Mouse (Mus musculus): ENCODE measurements around the gene Ift22. TPM values are rescaled to one million over a fixed set of nuclear protein-coding genes. Genes with fewer than 3 reads are reported as not detected.

Ift22 gene
- 10.8 and 13.4 TPM in 2 replicates for polyA plus RNA-seq (2012; rRNA removed)

DNA sequence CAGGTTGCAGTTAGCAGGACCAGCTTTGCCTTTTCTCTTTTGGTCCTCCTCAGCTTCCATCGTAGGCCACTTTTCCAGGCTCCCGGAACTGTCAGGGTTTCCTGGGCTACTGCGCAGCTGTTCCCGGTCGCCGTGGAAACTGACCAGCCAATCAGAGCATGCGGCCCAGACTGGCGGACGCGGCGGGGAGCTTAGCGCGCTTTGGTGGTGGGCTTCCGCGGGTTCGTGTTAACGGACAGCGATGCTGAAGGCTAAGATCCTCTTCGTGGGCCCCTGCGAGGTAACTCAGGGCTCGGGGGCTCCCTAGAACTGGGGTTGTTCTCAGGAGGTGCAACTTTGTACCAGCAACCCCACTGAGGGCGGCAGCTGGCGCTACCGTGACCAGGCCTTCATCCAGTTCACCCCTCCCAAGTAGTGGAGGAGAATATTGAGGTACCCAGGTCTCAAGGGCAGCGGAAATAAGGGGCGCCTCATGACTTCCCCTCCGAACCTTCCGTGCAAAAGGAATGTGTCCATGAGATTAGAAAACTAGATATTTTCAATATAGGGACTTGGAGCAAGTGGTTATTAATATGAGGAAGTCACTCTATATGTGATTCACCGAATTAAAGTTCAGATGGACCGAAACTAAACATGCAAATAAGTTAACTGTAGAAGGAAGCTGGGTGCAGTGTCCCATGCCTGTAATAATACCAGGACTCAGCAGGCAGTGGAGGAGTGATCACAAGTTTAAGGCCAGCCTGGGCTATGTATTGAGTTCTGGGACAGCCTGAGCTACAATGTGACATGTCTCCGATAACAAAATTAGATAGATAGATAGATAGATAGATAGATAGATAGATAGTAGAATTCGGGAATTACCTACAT, at the start of gene Ift22:
Gene Ift22, plus strand, starts transcription at position 160 of the 867 bp plus-strand sequence.
- H3K4me1 ChIP-seq (ENCODE audit: control insufficient read depth, insufficient read depth, low read length) = no peaks in the 10 kb centered on the region; the same call in 1 of the 2 replicates
- DNase-seq = peak; percentile 93

DNA sequence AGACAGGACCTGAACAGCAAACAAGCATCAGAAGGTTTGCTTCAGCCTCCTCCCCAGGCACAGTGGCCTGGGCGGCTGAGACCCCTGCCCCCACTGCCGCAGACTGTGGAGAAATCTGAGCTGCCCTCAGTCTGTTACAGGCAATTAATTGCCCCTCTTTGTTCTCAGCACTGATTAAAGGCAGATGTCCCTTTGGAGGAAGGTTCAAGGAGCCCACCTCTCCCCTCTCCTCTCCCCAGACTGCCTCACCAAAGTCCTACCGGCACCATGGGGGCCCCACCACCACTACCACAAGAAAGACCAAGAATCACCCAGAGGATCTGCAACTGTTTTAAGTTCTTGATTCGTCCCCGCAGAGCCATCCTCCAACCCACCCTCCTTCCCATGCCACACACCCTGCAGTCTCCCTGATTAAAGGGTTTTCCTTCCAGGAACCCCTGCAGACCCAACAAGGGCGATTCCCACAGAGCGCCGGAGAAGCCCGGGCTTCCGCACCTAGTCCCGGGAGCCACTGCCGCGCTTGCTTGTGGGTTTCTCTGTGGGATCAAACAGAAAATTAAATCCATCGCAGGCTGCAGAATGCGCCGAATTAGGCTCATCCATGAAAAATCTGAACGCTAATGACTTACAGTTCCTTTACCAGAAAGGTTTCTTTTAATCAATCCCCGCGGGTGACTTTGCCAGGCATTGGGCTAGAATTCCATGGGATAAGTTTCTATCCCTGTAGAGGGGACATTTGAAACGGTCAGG, 46.6 kb upstream of the Ift22 start:
- TF ChIP-seq POLR2A (IDR thresholded peaks at IDR 0.05; ENCODE audit: borderline replicate concordance, extremely low read depth, low read depth, low read length) (no peak), CTCF (IDR thresholded peaks at IDR 0.05; ENCODE audit: insufficient read depth, low read length) (no peak)
- H3K4me3 ChIP-seq (replicated peaks; ENCODE audit: extremely low read depth, low read depth, low read length) = no peak overlapping the region
- 41% methylated on average over 20 of the region's 20 CpGs for WGBS
- no peak for DNase-seq
- H3K4me1 ChIP-seq (ENCODE audit: control insufficient read depth, insufficient read depth, low read length) = no peaks in the 10 kb centered on the region

More for the DNA sequence above, at the start of gene Ift22:
- no peak for TF ChIP-seq CTCF (IDR thresholded peaks at IDR 0.05; ENCODE audit: insufficient read depth, low read length)
- no peak; the same call in 1 of the 2 replicates for TF ChIP-seq POLR2A (IDR thresholded peaks at IDR 0.05; ENCODE audit: borderline replicate concordance, extremely low read depth, low read depth, low read length)
- peak within 1 kb of the TSS; percentile 60 for H3K4me3 ChIP-seq (replicated peaks; ENCODE audit: extremely low read depth, low read depth, low read length)
- WGBS = 7% methylated on average over 32 of the region's 32 CpGs

DNA sequence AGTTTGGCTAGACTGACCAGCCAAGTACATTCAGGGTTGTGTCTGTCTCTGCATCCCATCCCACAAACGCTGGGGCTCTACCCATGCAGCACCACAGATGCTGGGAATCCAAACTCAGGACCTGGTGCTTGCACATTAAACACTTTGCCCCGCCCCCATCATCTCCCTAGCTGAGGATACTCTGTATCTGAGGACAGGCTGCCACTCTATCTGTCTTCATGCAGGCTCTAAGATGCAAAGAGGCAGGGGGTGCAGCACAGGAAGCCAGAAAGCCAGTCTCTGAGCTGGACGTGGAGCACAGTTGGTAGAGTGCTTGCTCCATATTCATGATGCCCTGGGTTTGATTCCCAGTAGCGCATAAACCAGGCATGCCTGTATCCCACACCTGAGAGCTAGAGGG, 45.1 kb upstream of the Ift22 start:
- TF ChIP-seq POLR2A (IDR thresholded peaks at IDR 0.05; ENCODE audit: borderline replicate concordance, extremely low read depth, low read depth, low read length) (no peak), CTCF (IDR thresholded peaks at IDR 0.05; ENCODE audit: insufficient read depth, low read length) (no peak)
- Histone ChIP-seq H3K4me1 (ENCODE audit: control insufficient read depth, insufficient read depth, low read length) (no peaks in the 10 kb centered on the region), H3K4me3 (replicated peaks; ENCODE audit: extremely low read depth, low read depth, low read length) (no peak overlapping the region)
- WGBS = 74% methylated on average over 4 of the region's 4 CpGs
- DNase-seq = no peak

DNA sequence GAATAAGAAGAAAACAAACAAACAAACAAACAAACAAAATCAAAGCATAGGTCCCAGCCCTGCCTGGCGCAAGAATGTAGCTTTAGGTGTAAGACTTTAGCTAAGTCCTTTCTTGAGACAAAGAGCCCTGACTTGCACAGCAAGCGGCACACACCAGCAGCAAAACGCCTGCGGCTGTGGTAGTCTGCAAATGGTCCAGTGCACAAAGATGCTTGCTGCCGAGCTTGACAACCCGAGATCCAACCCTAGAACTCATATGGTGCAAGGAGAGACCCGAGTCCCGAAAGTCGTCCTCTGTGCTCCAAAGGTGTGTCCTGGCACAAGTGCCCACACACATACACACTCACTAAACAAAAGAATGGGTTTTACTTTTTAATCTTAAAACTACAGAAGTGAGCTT, 44.7 kb upstream of the Ift22 start:
- TF ChIP-seq POLR2A (IDR thresholded peaks at IDR 0.05; ENCODE audit: borderline replicate concordance, extremely low read depth, low read depth, low read length) (no peak), CTCF (IDR thresholded peaks at IDR 0.05; ENCODE audit: insufficient read depth, low read length) (no peak)
- 60% methylated on average over 9 of the region's 9 CpGs for WGBS
- H3K4me3 ChIP-seq (replicated peaks; ENCODE audit: extremely low read depth, low read depth, low read length) = no peak overlapping the region
- DNase-seq = no peak
- H3K4me1 ChIP-seq (ENCODE audit: control insufficient read depth, insufficient read depth, low read length) = no peaks in the 10 kb centered on the region

DNA sequence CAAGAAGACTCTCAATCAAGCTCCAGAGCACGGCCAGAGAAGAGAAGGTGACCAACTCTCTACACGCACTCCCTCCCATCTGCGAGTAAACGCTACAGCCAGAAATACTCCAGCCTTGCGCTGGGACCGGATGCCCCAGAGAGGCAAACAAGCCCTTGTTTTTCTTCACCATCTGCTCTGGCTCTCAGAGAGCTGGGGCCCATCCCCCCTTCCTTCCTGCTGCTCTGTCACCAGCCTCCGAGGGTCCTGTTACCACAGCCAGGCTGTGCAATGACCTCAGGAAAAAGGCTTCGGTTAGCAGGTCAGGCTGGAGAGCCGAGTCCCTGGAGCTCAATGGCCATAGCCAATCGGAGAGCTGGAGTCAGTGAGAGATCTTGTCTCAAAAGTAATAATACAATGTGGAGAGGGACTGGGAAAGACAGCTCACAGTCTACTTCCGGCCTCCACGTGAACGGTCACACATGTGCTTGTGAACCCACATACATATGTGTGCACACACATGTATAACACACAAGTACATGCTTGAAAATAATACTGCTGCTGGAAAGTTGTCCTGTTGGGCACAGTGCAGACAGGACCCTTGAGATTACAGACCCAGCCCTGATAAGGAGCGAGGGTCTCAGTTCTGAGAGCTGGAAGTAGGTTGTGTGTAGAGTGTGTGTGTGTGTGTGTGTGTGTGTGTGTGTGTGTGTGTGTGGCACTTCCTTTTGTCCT, 43.8 kb upstream of the Ift22 start:
- H3K4me3 ChIP-seq (replicated peaks; ENCODE audit: extremely low read depth, low read depth, low read length) = no peak overlapping the region
- no peak for TF ChIP-seq CTCF (IDR thresholded peaks at IDR 0.05; ENCODE audit: insufficient read depth, low read length)
- TF ChIP-seq POLR2A (IDR thresholded peaks at IDR 0.05; ENCODE audit: borderline replicate concordance, extremely low read depth, low read depth, low read length) = no peak
- 11% methylated on average over 14 of the region's 14 CpGs for WGBS

DNA sequence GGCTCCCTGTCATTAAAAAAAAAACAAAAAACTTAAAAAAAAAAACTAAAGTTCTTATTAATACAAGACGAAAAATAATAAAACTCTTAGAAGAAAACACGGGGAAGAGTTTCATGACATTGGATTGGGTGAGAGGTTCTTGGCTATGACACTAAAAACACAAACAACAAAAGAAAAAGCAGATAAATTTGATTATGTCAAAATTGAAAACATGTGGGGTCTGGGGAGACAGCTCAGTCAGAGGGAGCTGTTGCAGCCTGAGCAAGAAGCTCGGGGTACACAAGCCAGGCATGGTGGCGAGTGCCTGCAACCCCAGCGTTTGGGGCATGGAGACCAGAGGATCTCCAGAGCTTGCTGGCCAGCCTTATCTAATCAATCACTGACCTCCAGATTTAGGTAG, 40.2 kb upstream of the Ift22 start:
- Histone ChIP-seq H3K4me1 (ENCODE audit: control insufficient read depth, insufficient read depth, low read length) (no peaks in the 10 kb centered on the region), H3K4me3 (replicated peaks; ENCODE audit: extremely low read depth, low read depth, low read length) (no peak overlapping the region)
- WGBS = 76% methylated on average over 5 of the region's 5 CpGs
- DNase-seq = no peak
- no peak for TF ChIP-seq CTCF (IDR thresholded peaks at IDR 0.05; ENCODE audit: insufficient read depth, low read length)
- no peak for TF ChIP-seq POLR2A (IDR thresholded peaks at IDR 0.05; ENCODE audit: borderline replicate concordance, extremely low read depth, low read depth, low read length)

More for the DNA sequence above, 43.8 kb upstream of the Ift22 start:
- DNase-seq = no peak
- no peaks in the 10 kb centered on the region for H3K4me1 ChIP-seq (ENCODE audit: control insufficient read depth, insufficient read depth, low read length)

DNA sequence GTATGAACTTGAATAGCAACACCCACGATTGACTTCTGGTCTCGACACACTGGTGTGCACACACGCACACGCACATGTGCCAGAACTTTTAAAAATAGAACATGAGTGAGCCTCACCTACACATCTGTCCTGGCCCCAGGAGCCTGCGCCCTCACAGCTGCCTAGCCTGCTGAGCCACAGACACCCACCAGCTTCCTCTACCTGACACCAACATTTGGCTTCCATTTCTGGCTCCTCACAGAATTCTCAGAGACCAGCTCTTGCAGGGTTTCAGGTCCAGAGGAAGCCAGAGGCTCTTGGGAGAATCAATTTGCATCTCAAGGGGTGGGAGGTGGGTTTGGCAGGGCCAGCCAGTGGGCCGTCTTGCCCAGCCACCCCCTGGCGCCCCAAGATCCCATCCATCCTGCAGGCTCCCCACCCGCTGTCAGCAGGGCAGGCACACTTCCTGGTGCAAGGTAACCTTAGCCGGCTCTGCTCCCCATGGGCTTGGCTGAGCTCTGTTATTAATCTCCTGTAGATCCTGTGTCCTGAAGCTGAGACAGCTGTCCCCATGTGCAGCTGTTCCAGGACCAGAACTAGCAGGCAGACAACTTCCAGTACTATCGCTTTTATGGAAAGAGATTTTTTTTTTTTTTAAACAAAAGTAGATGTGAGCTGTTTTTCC, 38.4 kb upstream of the Ift22 start:
- DNase-seq = no peak
- Histone ChIP-seq H3K4me3 (replicated peaks; ENCODE audit: extremely low read depth, low read depth, low read length) (no peak overlapping the region), H3K4me1 (ENCODE audit: control insufficient read depth, insufficient read depth, low read length) (no peaks in the 10 kb centered on the region)
- WGBS = 54% methylated on average over 10 of the region's 10 CpGs
- no peak for TF ChIP-seq POLR2A (IDR thresholded peaks at IDR 0.05; ENCODE audit: borderline replicate concordance, extremely low read depth, low read depth, low read length)
- no peak for TF ChIP-seq CTCF (IDR thresholded peaks at IDR 0.05; ENCODE audit: insufficient read depth, low read length)

DNA sequence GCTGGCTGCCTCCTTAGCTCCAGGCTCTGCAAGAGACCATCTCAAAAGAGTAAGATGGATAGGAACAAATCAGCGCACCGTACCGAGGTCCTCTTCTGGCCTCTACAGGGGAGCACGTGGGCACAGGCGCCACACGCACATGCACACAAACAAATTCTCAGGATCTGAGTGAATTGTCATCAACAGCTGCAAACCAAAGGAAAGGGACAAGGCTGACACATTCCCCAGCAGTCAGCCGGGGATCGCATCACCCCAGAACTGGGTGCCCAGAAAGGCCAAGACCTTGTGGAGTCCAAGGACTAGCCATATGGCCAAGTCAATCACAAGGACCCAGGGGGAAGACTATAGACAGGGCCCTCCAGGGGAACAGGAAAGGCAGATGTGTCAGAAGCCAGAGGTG, 35.5 kb upstream of the Ift22 start:
- no peaks in the 10 kb centered on the region for H3K4me1 ChIP-seq (ENCODE audit: control insufficient read depth, insufficient read depth, low read length)
- no peak for DNase-seq
- WGBS = 79% methylated on average over 8 of the region's 8 CpGs
- TF ChIP-seq POLR2A (IDR thresholded peaks at IDR 0.05; ENCODE audit: borderline replicate concordance, extremely low read depth, low read depth, low read length) (no peak), CTCF (IDR thresholded peaks at IDR 0.05; ENCODE audit: insufficient read depth, low read length) (no peak)
- H3K4me3 ChIP-seq (replicated peaks; ENCODE audit: extremely low read depth, low read depth, low read length) = no peak overlapping the region

DNA sequence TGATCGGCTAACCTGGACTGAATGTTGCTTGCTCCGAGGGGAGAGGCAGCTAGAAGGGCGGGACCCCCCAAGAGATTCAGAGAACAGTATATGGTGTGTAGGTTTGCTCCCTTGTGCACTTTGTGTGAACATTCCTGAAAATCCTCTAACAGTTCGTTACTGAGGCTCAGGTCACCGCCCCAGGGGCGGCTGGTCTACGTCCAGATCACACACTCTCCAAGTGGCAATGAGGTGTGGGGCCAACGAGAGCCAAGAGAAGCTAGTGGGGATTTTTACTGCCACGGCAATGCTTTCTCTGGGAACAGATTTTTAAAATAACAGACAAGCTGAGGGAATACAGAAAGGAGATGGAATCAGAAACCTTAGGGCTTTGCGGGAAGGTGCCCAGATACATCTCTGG, 33.7 kb upstream of the Ift22 start:
- no peaks in the 10 kb centered on the region for H3K4me1 ChIP-seq (ENCODE audit: control insufficient read depth, insufficient read depth, low read length)
- WGBS = 59% methylated on average over 10 of the region's 10 CpGs
- H3K4me3 ChIP-seq (replicated peaks; ENCODE audit: extremely low read depth, low read depth, low read length) = no peak overlapping the region
- no peak for DNase-seq
- TF ChIP-seq POLR2A (IDR thresholded peaks at IDR 0.05; ENCODE audit: borderline replicate concordance, extremely low read depth, low read depth, low read length) (no peak), CTCF (IDR thresholded peaks at IDR 0.05; ENCODE audit: insufficient read depth, low read length) (no peak)
